Mouse (Mus musculus) telencephalon, adult 2 months (tissue): ENCODE data around the gene Gpx7.

Source experiments
- DNase-seq: peaks from one replicate; pipeline ENCODE4 v3.0.0-alpha.2; 2011; ENCODE audit warnings: low read depth, low spot score

Gpx7 gene

DNA sequence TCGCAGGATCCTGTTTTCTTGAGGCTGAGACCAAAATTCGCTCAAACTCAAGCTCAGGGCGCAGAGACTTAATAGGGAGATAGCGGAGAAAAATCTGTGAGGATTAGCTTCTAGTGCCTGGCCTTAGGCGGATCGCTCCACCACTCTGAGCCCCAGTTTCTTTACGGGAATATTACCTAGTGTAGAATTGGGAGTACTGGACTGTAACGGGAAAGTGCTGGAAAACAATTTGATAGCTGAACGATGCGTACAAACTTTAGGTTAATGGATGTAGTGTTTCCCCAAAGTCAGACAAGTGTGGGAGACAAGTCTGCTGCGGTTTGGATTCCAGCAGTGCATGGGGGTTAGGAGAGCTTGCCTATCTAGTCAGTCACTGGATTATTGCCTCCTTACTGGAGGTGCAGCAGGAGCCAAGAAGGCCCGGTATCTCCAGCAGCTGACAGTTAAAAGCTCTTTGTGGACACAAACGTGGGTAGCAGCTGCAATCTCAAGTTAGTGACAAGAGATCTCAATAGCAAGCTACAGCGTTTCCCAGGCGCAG lies at the start of gene Gpx7:
Gene Gpx7, minus strand, starts transcription at position 101 of the 541 bp plus-strand sequence.
- DNase-seq = no peak

DNA sequence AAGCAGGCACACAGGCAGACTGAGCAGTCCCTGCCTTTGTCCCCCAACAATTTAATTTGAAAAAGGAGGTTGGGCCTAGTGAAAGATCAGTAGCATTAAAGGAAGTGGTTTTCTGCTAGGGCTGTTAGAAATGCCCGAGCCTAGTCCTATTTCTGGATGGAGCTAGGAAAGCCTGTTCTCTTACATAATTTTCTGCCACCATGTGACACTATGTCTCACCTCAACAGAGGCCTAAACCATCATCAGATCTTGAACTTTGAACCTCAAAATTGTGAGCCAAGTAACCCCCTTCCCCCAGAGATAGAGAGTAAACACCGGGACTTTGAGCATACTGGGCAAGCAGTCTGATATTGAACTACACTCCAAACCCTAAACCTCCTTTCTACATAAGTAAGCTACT lies 49.3 kb upstream of the Gpx7 start:
- no peak for DNase-seq

DNA sequence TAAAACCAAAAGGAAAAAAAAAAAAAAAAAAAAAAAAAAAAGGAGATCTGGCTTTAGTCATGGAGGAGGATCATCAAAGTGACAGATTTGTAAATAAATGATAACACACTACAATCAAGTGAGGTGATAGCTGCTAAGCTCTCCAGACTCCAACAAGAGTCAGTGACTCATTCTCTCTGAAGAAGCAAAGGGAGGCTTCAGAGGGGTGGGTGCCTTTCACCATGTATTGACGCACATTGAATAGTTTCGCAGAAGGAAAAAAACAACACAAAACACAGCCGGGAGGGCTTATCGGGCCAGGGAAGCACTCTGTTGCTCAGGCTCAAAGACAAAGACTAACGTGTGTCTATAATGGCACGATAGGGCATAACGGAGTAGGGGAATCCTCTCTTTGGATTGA lies 41.3 kb upstream of the Gpx7 start:
- DNase-seq = no peak

GRCm38 (mm10) chr4:108438082-108438840 lies 31.5 kb upstream of the Gpx7 start:
- DNase-seq = no peak

DNA sequence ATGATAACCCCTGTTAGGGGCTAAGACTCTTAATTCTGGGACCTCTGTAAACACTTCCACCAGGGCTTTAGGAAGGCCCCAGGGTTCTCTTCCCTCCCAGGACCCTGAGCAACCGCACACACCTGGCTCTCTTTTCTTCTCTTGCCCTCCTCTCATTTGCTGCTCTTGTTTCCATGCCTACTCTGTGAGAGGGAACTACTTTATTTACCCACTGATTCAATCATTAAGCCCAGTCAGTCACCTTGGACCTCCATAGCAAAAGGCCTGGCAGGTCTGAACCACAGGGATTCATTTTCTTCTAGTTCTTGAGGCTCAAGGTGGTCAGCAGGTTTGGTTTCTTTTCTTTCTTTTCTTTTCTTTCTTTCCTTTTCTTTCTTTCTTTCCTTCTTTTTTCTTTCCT lies 29.5 kb upstream of the Gpx7 start:
- no peak for DNase-seq

DNA sequence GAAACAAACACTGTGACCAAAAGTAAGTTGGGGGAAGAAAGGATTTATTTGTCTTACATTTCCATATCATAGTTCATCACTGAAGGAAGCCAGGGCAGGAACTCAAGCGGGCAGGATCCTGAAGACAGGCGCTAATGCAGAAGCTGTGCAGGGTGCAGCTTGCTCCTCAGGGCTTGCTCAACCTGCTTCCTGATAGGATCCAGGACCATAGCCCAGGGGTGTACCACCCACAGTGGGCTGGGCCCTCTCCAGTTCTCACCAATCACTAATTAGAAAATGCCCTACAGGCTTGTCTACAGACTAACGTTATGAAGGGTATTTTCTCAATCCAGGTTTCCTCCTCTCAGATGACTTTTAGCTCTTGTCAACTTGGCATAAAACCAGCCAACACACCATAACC lies 28.9 kb upstream of the Gpx7 start:
- no peak for DNase-seq

- DNase-seq = no peak
These were observed 28.0 kb upstream of the Gpx7 start for GRCm38 (mm10) chr4:108434781-108435180.

- no peak for DNase-seq
These were observed 27.5 kb upstream of the Gpx7 start for GRCm38 (mm10) chr4:108434221-108434620.

- no peak for DNase-seq
These were observed 26.6 kb upstream of the Gpx7 start for GRCm38 (mm10) chr4:108433341-108433740.

DNA sequence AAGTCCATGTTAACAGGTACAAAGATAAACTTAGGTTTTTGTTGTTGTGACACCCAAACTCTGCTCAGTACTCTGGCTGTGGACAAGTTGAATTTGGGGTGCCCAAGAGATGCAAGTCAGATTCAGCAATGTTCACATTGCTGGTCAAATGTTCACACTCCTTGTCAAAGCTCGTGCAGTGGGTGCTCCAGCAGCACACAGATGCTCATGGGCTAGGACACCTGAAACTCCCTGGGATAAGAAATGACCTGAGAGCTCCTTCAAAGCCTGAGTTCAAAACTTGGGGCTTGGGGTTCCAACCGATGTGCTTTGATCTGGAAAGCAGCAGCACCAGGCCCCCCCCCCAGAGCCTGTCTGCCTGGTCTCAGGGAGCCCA lies 24.8 kb upstream of the Gpx7 start:
- no peak for DNase-seq

GRCm38 (mm10) chr4:108430656-108431560 lies 24.1 kb upstream of the Gpx7 start:
- DNase-seq = no peak

GRCm38 (mm10) chr4:108428341-108428721 lies 21.6 kb upstream of the Gpx7 start:
- DNase-seq = no peak

DNA sequence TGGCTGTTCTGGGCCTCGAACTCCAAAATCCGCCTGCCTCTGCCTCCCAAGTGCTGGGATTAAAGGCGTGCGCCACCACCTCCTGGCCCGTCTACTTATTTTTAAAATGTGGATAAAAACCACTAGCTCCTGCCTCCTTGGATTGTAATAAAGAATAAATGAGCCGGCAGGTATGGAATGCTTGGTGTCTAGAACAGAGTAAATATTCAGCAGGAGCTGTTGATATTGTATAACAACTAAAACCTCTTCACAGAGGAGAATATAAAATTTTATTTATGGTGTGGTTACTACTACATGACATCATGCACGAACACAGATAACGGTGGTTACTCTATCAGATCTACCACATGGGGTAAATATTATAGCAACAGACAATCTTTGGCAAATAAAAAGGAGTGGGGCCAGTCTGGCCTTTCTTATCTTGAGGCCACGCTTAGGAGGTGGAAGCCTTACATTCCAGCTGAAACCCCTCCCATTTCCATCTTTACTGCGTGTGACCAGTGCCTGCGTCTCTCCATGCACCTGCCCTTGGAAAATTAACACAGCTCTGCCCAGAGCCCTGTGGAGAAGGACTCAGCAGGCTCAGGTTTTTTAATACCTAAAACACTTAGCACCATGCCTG lies 21.1 kb upstream of the Gpx7 start:
- no peak for DNase-seq

GRCm38 (mm10) chr4:108424587-108424986 lies 17.8 kb upstream of the Gpx7 start:
- no peak for DNase-seq

- no peak for DNase-seq
These were observed 860 bp upstream of the Gpx7 start for GRCm38 (mm10) chr4:108407621-108408020.

DNA sequence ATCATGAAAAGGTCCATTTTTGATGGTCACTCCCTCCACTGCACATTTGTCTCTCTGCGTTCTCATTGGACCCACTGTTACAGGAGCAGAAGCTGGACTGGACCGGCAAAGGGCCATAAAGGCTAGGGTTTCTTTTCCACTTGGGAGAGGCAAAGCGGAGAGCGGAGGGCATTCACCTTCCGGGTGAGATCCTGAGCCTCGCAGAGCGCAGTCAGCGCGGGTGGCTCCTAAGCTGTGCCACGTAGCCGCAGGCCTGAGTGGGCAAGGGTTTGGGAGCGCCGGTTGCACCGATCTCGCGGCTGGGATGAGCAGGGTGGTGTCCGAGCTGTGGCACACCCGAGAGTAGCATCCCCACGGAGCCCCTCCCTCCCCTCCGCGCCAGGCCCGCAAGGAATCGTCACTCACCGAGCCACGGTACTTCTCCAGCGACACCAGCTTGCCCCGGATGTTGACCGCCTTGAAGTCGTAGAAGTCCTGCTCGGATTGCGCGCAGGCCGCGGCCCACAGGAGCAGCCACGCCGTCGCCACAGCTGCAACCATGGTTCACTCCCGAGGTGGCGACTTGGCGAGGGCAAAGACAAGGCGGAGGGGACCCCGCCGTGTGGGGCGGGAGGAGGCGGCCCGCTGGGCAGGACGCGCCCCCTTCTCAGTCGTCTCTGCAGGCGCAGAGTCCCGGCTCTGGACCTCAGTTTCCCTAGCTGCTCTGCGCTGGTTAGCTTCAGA lies 462 bp downstream of the Gpx7 start:
- peak; percentile 67 for DNase-seq

DNA sequence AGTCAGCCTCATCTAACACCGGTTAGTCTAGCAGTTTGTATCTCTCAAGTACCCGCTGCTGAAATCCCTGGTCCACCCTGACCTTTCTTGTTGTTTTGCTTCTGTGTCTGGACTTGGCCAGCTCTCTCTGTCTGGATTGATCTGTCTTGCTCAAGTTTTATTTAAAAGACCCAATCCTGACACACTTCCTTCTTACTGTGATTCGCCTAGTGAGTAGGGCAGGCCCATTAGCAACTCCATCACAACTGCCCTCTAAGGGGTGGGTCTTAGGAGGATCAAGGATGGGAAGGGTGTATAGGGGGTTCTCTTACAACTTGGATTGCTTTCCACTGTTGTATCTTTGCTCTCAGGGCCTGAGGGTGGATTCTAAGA lies 1.0 kb downstream of the Gpx7 start:
- no peak for DNase-seq

- DNase-seq = no peak
These were observed 2.7 kb downstream of the Gpx7 start for GRCm38 (mm10) chr4:108403861-108404635.

- no peak for DNase-seq
These were observed 6.4 kb downstream of the Gpx7 start for GRCm38 (mm10) chr4:108400395-108400794.

- DNase-seq = no peak
These were observed 12.5 kb downstream of the Gpx7 start for GRCm38 (mm10) chr4:108394236-108394635.

DNA sequence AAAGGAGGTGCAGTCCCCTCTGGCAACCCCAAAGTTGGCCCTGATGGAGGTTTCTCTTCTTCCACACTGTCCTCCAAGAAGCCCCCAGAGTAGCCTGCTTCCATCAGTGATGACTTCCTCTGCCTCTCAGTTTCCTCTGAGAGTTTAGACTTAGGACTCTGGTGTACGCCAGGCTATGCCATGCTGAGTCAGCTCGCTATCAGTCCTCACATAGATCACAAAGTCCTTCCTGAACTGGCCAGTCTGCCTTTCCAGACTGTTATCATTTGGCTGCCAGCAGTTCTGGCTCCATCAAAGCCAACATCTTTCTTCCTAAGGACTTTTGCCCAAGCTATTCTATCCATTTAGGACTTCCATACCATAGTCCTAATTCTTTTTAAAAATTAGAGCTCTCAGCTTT lies 14.2 kb downstream of the Gpx7 start:
- no peak for DNase-seq
